Mouse (Mus musculus): ENCODE results near the gene Trim63. TPM values are rescaled to one million over a fixed set of nuclear protein-coding genes. Genes with fewer than 3 reads are reported as not detected.
"Not testable (repeated sequence)": the region's sequence is repeated elsewhere in the genome, so short reads cannot be mapped to it uniquely, and the experiment has no call there.

Trim63 gene
- total and polyA plus RNA-seq, 3 experiments = 0.25 to 0.49 TPM; not detected in 1

GRCm38 (mm10) chr4:134330281-134330680 lies 15.4 kb downstream of the Trim63 start:
- Histone ChIP-seq H3K9ac (ENCODE audit: insufficient read depth, low read depth) (no peak overlapping the region), H3K4me3 (replicated peaks in 1 of 3; ENCODE audit: low read depth in 2 of 3, low read length in 2 of 3, poor library complexity in 1 of 3) (no peak overlapping the region), H3K27me3 (replicated peaks) (no peaks in the 10 kb centered on the region), H3K27ac (ENCODE audit: insufficient read depth, low read depth) (no peak overlapping the region), H3K36me3 (replicated peaks in 1 of 2; ENCODE audit: control insufficient read depth in 1 of 2, insufficient read depth in 1 of 2, low read length in 1 of 2) (no peaks in the 10 kb centered on the region), H3K9me3 (replicated peaks; ENCODE audit: low read length) (no peaks in the 10 kb centered on the region), H3K79me2 (replicated peaks; ENCODE audit: control insufficient read depth, extremely low read depth, insufficient read depth, poor library complexity, severe bottlenecking) (no peaks in the 10 kb centered on the region), H3K4me2 (ENCODE audit: insufficient read depth, low read depth, poor library complexity, severe bottlenecking) (no peak overlapping the region), H3K4me1 (ENCODE audit: control insufficient read depth in 1 of 2, insufficient read depth in 2 of 2) (peaks cover 0 to 8% of the 10 kb centered on the region in 2 experiments; a peak in 2 of 4 replicates)
- in situ Hi-C loops (cut with MboI; ENCODE audit: low pct_ligation_motif_present, low pct_unique_long_range_greater_than_20kb, low sequenced_read_pairs) = no loop called here
- TF ChIP-seq ETS1 (conservative IDR thresholded peaks at IDR 0.05; ENCODE audit: low read depth, low read length) (no peak), EP300 (IDR thresholded peaks at IDR 0.05; ENCODE audit: low read length) (no peak), CHD2 (IDR thresholded peaks at IDR 0.05; ENCODE audit: low read length) (no peak), IRF4 (IDR thresholded peaks at IDR 0.05; ENCODE audit: low read depth, low read length) (no peak), UBTF (IDR thresholded peaks at IDR 0.05; ENCODE audit: low read depth, low read length) (no peak), SIN3A (IDR thresholded peaks at IDR 0.05; ENCODE audit: low read length) (no peak), E2F4 (IDR thresholded peaks at IDR 0.05; ENCODE audit: insufficient replicate concordance, low read depth, low read length) (no peak), NRF1 (IDR thresholded peaks at IDR 0.05; ENCODE audit: low read depth, low read length) (no peak), ZC3H11A (IDR thresholded peaks at IDR 0.05; ENCODE audit: low read depth, low read length) (no peak), MAZ (IDR thresholded peaks at IDR 0.05; ENCODE audit: low read depth, low read length) (no peak), TCF12 (IDR thresholded peaks at IDR 0.05; ENCODE audit: low read depth, low read length) (no peak), TBP (conservative IDR thresholded peaks at IDR 0.05; ENCODE audit: low read depth, low read length) (no peak), CHD1 (IDR thresholded peaks at IDR 0.05; ENCODE audit: low read depth, low read length) (no peak), POLR2AphosphoS2 (IDR thresholded peaks at IDR 0.05; ENCODE audit: low read depth, low read length) (no peak), RAD21 (IDR thresholded peaks at IDR 0.05; ENCODE audit: low read depth, low read length) (no peak), BHLHE40 (IDR thresholded peaks at IDR 0.05; ENCODE audit: low read depth, low read length) (no peak)
- dilution Hi-C loops (cut with MboI; ENCODE audit: extremely low pct_ligation_motif_present, extremely low pct_unique_long_range_greater_than_20kb, low sequenced_read_pairs) = no loop called here
- no peak for DNase-seq (ENCODE audit: extremely low read depth)

- DNase-seq (ENCODE audit: extremely low read depth); H3K4me2 ChIP-seq (ENCODE audit: insufficient read depth, low read depth, poor library complexity, severe bottlenecking); H3K27me3 ChIP-seq (replicated peaks); H3K9ac ChIP-seq (ENCODE audit: insufficient read depth, low read depth); dilution Hi-C loops (cut with MboI; ENCODE audit: extremely low pct_ligation_motif_present, extremely low pct_unique_long_range_greater_than_20kb, low sequenced_read_pairs); H3K4me1 ChIP-seq (ENCODE audit: control insufficient read depth in 1 of 2, insufficient read depth in 2 of 2); in situ Hi-C loops (cut with MboI; ENCODE audit: low pct_ligation_motif_present, low pct_unique_long_range_greater_than_20kb, low sequenced_read_pairs); H3K36me3 ChIP-seq (replicated peaks in 1 of 2; ENCODE audit: control insufficient read depth in 1 of 2, insufficient read depth in 1 of 2, low read length in 1 of 2); H3K79me2 ChIP-seq (replicated peaks; ENCODE audit: control insufficient read depth, extremely low read depth, insufficient read depth, poor library complexity, severe bottlenecking); H3K27ac ChIP-seq (ENCODE audit: insufficient read depth, low read depth); H3K4me3 ChIP-seq (replicated peaks in 1 of 3; ENCODE audit: low read depth in 2 of 3, low read length in 2 of 3, poor library complexity in 1 of 3): not testable (repeated sequence)
- H3K9me3 ChIP-seq (replicated peaks; ENCODE audit: low read length) = peaks cover 11% of the 10 kb centered on the region
Measured at GRCm38 (mm10) chr4:134341231-134341630, 26.3 kb downstream of the Trim63 start.
